Mouse (Mus musculus): Measurements from ENCODE around the gene Bod1. TPM values are rescaled to one million over a fixed set of nuclear protein-coding genes. Genes with fewer than 3 reads are reported as not detected.

The Bod1 gene
- total and polyA plus RNA-seq, 2 experiments: 27.8 to 33.4 TPM

GRCm38 (mm10) chr11:31637788-31638373 is 33.8 kb downstream of the Bod1 start:
- DNase-seq (ENCODE audit: extremely low read depth, low read depth, low spot score): peak; percentile 21
- TF ChIP-seq POLR2A (IDR thresholded peaks at IDR 0.05; ENCODE audit: extremely low read depth, insufficient read depth, low read length) (no peak), CTCF (IDR thresholded peaks at IDR 0.05; ENCODE audit: low read depth, low read length) (peak; percentile 86)
- H3K36me3 ChIP-seq (ENCODE audit: control insufficient read depth, insufficient read depth, low read length): no peaks in the 10 kb centered on the region
- H3K79me2 ChIP-seq (ENCODE audit: control insufficient read depth, insufficient read depth, low read length): no peaks in the 10 kb centered on the region
- H3K27ac ChIP-seq (replicated peaks; ENCODE audit: insufficient read depth, low read depth, low read length): no peak overlapping the region
- no peaks in the 10 kb centered on the region for H3K27me3 ChIP-seq (ENCODE audit: control insufficient read depth, insufficient read depth, low read length)
- WGBS: 34% methylated on average over 10 of the region's 10 CpGs
- no peak overlapping the region for H3K4me3 ChIP-seq (ENCODE audit: insufficient read depth, low read depth, low read length)
- H3K9ac ChIP-seq (ENCODE audit: low read depth, low read length): no peak overlapping the region
- H3K4me1 ChIP-seq (ENCODE audit: control insufficient read depth, insufficient read depth, low read length): no peaks in the 10 kb centered on the region

- no peak for TF ChIP-seq CTCF (IDR thresholded peaks at IDR 0.05; ENCODE audit: low read depth, low read length)
- TF ChIP-seq POLR2A (IDR thresholded peaks at IDR 0.05; ENCODE audit: extremely low read depth, insufficient read depth, low read length): no peak
These were observed 43.0 kb downstream of the Bod1 start for GRCm38 (mm10) chr11:31628700-31629099.

GRCm38 (mm10) chr11:31620796-31621195 is 50.9 kb downstream of the Bod1 start:
- TF ChIP-seq POLR2A (IDR thresholded peaks at IDR 0.05; ENCODE audit: extremely low read depth, insufficient read depth, low read length) (no peak), CTCF (IDR thresholded peaks at IDR 0.05; ENCODE audit: low read depth, low read length) (no peak)
- 56% methylated on average over 2 of the region's 2 CpGs for WGBS
- Histone ChIP-seq H3K4me1 (ENCODE audit: control insufficient read depth, insufficient read depth, low read length) (no peaks in the 10 kb centered on the region), H3K27ac (replicated peaks; ENCODE audit: insufficient read depth, low read depth, low read length) (no peak overlapping the region), H3K27me3 (ENCODE audit: control insufficient read depth, insufficient read depth, low read length) (no peaks in the 10 kb centered on the region), H3K79me2 (ENCODE audit: control insufficient read depth, insufficient read depth, low read length) (no peaks in the 10 kb centered on the region), H3K4me3 (ENCODE audit: insufficient read depth, low read depth, low read length) (no peak overlapping the region), H3K9ac (ENCODE audit: low read depth, low read length) (no peak overlapping the region), H3K36me3 (ENCODE audit: control insufficient read depth, insufficient read depth, low read length) (no peaks in the 10 kb centered on the region)
- DNase-seq (ENCODE audit: extremely low read depth, low read depth, low spot score): no peak

More at GRCm38 (mm10) chr11:31628700-31629099, 43.0 kb downstream of the Bod1 start:
- DNase-seq (ENCODE audit: extremely low read depth, low read depth, low spot score): no peak
- Histone ChIP-seq H3K4me1 (ENCODE audit: control insufficient read depth, insufficient read depth, low read length) (no peaks in the 10 kb centered on the region), H3K4me3 (ENCODE audit: insufficient read depth, low read depth, low read length) (no peak overlapping the region), H3K27ac (replicated peaks; ENCODE audit: insufficient read depth, low read depth, low read length) (no peak overlapping the region), H3K9ac (ENCODE audit: low read depth, low read length) (no peak overlapping the region), H3K27me3 (ENCODE audit: control insufficient read depth, insufficient read depth, low read length) (no peaks in the 10 kb centered on the region), H3K36me3 (ENCODE audit: control insufficient read depth, insufficient read depth, low read length) (no peaks in the 10 kb centered on the region), H3K79me2 (ENCODE audit: control insufficient read depth, insufficient read depth, low read length) (no peaks in the 10 kb centered on the region)
- WGBS: 80% methylated on average over 5 of the region's 5 CpGs

GRCm38 (mm10) chr11:31617797-31618196 is 53.9 kb downstream of the Bod1 start:
- Histone ChIP-seq H3K79me2 (ENCODE audit: control insufficient read depth, insufficient read depth, low read length) (no peaks in the 10 kb centered on the region), H3K27me3 (ENCODE audit: control insufficient read depth, insufficient read depth, low read length) (no peaks in the 10 kb centered on the region), H3K27ac (replicated peaks; ENCODE audit: insufficient read depth, low read depth, low read length) (no peak overlapping the region), H3K9ac (ENCODE audit: low read depth, low read length) (no peak overlapping the region), H3K4me3 (ENCODE audit: insufficient read depth, low read depth, low read length) (no peak overlapping the region), H3K4me1 (ENCODE audit: control insufficient read depth, insufficient read depth, low read length) (no peaks in the 10 kb centered on the region), H3K36me3 (ENCODE audit: control insufficient read depth, insufficient read depth, low read length) (no peaks in the 10 kb centered on the region)
- DNase-seq (ENCODE audit: extremely low read depth, low read depth, low spot score): no peak
- no peak for TF ChIP-seq POLR2A (IDR thresholded peaks at IDR 0.05; ENCODE audit: extremely low read depth, insufficient read depth, low read length)
- TF ChIP-seq CTCF (IDR thresholded peaks at IDR 0.05; ENCODE audit: low read depth, low read length): no peak
- WGBS: 81% methylated on average over 3 of the region's 3 CpGs

- H3K27ac ChIP-seq (replicated peaks; ENCODE audit: insufficient read depth, low read depth, low read length): no peak overlapping the region
- H3K4me3 ChIP-seq (ENCODE audit: insufficient read depth, low read depth, low read length): no peak overlapping the region
- TF ChIP-seq POLR2A (IDR thresholded peaks at IDR 0.05; ENCODE audit: extremely low read depth, insufficient read depth, low read length): no peak
- TF ChIP-seq CTCF (IDR thresholded peaks at IDR 0.05; ENCODE audit: low read depth, low read length): no peak
- H3K9ac ChIP-seq (ENCODE audit: low read depth, low read length): no peak overlapping the region
- no peaks in the 10 kb centered on the region for H3K4me1 ChIP-seq (ENCODE audit: control insufficient read depth, insufficient read depth, low read length)
- peak; percentile 9 for DNase-seq (ENCODE audit: extremely low read depth, low read depth, low spot score)
- H3K36me3 ChIP-seq (ENCODE audit: control insufficient read depth, insufficient read depth, low read length): no peaks in the 10 kb centered on the region
- H3K79me2 ChIP-seq (ENCODE audit: control insufficient read depth, insufficient read depth, low read length): no peaks in the 10 kb centered on the region
- WGBS: 43% methylated on average over 3 of the region's 3 CpGs
- no peaks in the 10 kb centered on the region for H3K27me3 ChIP-seq (ENCODE audit: control insufficient read depth, insufficient read depth, low read length)
These were observed 54.4 kb downstream of the Bod1 start for GRCm38 (mm10) chr11:31617236-31617635.

GRCm38 (mm10) chr11:31616722-31617121 is 55.0 kb downstream of the Bod1 start:
- Histone ChIP-seq H3K9ac (ENCODE audit: low read depth, low read length) (no peak overlapping the region), H3K4me1 (ENCODE audit: control insufficient read depth, insufficient read depth, low read length) (no peaks in the 10 kb centered on the region), H3K27me3 (ENCODE audit: control insufficient read depth, insufficient read depth, low read length) (no peaks in the 10 kb centered on the region), H3K27ac (replicated peaks; ENCODE audit: insufficient read depth, low read depth, low read length) (no peak overlapping the region), H3K79me2 (ENCODE audit: control insufficient read depth, insufficient read depth, low read length) (no peaks in the 10 kb centered on the region), H3K4me3 (ENCODE audit: insufficient read depth, low read depth, low read length) (no peak overlapping the region), H3K36me3 (ENCODE audit: control insufficient read depth, insufficient read depth, low read length) (no peaks in the 10 kb centered on the region)
- no peak for DNase-seq (ENCODE audit: extremely low read depth, low read depth, low spot score)
- TF ChIP-seq POLR2A (IDR thresholded peaks at IDR 0.05; ENCODE audit: extremely low read depth, insufficient read depth, low read length): no peak
- no peak for TF ChIP-seq CTCF (IDR thresholded peaks at IDR 0.05; ENCODE audit: low read depth, low read length)
- 78% methylated on average over 4 of the region's 4 CpGs for WGBS

Other genes starting within 250 kb of the Bod1 start
- 30.6 and 37.0 TPM in 2 replicates for gene Cpeb4, start 200.3 kb upstream of the Bod1 start, total RNA-seq (2014; rRNA removed)
- gene Cpeb4, start 200.3 kb upstream of the Bod1 start, polyA plus RNA-seq (2012; rRNA removed): 9.0 and 10.3 TPM in 2 replicates